Mouse (Mus musculus) splenic B cell, adult 2 months (primary cell): Measurements from ENCODE around the gene Serp1.

Experiments
- DNase-seq: peaks from one replicate; pipeline ENCODE4 v3.0.0-alpha.2; 2011; ENCODE audit warnings: low read depth, low spot score
- H3K27me3 ChIP-seq: 2 replicates; pipeline ENCODE4 v1.6.1; 2012; ENCODE audit warnings: mild to moderate bottlenecking, low read length, moderate library complexity, mixed read lengths; ENCODE audit not compliant: control insufficient read depth, poor library complexity, insufficient read depth, severe bottlenecking
- H3K36me3 ChIP-seq: 2 replicates; pipeline ENCODE4 v1.6.1; 2012; ENCODE audit warnings: mild to moderate bottlenecking, low read length, moderate library complexity, mixed read lengths; ENCODE audit not compliant: control insufficient read depth, poor library complexity, insufficient read depth, severe bottlenecking

The Serp1 gene

DNA sequence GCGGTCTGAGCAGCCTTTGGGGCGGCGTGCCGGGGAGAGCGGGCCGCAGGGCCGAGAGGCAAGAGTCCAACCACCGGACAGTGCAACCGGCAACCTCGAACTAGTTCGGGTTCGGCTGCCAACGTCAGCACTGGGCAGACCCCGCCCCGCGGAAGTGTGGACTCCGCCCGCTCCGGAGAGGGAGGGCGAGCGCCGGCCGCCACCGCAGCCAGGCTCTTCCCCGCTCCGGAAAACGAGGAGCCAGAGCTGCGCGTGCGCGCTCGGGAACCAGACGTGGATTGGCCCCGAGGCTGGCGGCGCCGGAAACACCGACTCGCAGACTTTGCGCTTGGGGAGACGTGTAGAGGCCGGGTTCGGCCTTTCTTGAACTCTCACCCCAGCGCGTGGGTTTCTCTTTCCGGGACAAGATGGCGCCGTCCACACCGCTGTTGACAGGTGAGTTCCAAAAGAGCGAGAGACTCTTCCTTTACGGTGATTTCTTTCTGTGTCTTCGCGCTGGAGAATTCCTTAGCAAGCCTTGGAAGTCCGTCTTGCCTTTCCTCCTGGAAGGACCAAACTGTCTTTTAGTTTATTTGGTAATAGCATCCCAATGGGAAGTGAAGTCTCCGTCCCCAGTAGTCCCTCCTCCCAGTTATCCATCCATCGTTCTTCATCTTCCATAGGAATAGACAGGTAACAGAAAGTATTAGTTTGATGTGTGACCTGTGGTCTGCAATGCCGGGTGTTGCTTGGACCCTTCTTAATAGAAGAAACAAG, at the start of gene Serp1, which contains the start of gene Eif2a:
Gene Serp1, minus strand, starts transcription at position 241 of the 756 bp plus-strand sequence.
Gene Eif2a, plus strand, starts transcription at position 170 of the 756 bp plus-strand sequence.
- Histone ChIP-seq H3K27me3 (no peaks in the 10 kb centered on the region), H3K36me3 (peaks cover 17% of the 10 kb centered on the region)
- peak; percentile 99 for DNase-seq

DNA sequence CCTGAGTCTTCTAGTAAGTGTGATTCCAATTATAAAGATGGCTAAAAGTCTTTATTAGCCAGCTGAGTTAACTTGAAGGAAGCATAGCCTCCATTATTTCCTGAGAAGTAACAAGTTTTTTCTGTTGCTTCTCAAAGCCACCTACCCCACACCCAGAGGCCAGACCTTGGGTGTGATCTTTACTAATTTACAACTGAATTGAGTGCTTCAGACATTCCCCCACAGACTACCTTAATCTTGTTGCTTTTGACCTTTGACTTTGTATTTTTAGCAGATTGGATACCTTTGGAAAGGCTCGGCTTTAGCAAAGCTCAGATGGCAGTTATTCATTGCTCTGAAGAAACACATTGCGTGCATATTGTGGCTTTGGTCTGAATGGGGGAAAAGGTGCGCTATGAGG, 45.1 kb upstream of the Serp1 start:
- no peak for DNase-seq
- H3K27me3 ChIP-seq: no peaks in the 10 kb centered on the region
- no peaks in the 10 kb centered on the region for H3K36me3 ChIP-seq

GRCm38 (mm10) chr3:58561437-58561836, 35.7 kb upstream of the Serp1 start:
- no peaks in the 10 kb centered on the region for H3K27me3 ChIP-seq

DNA sequence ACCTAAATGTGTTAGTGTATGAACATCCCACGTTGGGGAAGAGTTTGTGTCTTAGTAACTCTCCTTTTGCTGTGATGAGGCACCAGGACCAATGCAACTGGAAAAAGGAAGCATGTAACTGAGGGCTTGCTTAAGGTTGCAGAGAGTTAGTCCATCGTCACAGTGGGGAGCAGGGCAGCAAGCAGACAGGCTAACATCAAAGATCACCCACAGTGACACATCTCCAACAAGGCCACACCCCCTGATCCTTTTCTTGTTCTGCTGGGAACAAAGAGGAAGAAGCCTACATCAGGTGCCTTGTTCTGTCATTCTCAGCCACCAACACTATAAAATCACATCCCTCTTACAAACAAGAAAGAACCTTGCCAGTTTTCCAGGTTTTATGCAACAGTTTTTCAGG, 34.2 kb upstream of the Serp1 start:
- DNase-seq: no peak
- no peaks in the 10 kb centered on the region for H3K27me3 ChIP-seq
- H3K36me3 ChIP-seq: peaks cover 3% of the 10 kb centered on the region; the same call in 1 of the 2 replicates

More at GRCm38 (mm10) chr3:58561437-58561836, 35.7 kb upstream of the Serp1 start:
- H3K36me3 ChIP-seq: no peaks in the 10 kb centered on the region
- DNase-seq: no peak

DNA sequence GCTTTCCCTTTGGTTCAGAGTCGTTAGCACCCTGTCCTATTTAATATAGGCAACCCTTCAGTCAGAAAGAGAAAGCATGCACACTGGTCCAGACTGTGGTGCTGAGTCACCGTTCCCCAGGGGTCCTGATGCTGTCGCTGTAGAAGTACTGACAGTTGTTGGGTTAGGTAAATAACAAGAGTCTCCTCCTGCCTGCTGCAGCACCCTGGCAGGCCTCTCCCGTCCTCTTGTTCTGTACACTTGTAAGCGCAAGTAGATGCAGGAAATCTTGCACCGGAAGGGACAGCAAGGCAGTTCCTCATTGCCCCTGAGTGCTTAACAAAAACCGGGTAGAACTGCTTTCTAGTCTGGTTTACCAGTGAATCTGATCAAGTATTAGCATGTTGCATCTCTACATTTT, 31.0 kb upstream of the Serp1 start:
- Histone ChIP-seq H3K36me3 (peaks cover 7% of the 10 kb centered on the region; the same call in 1 of the 2 replicates), H3K27me3 (no peaks in the 10 kb centered on the region)
- DNase-seq: peak; percentile 36

DNA sequence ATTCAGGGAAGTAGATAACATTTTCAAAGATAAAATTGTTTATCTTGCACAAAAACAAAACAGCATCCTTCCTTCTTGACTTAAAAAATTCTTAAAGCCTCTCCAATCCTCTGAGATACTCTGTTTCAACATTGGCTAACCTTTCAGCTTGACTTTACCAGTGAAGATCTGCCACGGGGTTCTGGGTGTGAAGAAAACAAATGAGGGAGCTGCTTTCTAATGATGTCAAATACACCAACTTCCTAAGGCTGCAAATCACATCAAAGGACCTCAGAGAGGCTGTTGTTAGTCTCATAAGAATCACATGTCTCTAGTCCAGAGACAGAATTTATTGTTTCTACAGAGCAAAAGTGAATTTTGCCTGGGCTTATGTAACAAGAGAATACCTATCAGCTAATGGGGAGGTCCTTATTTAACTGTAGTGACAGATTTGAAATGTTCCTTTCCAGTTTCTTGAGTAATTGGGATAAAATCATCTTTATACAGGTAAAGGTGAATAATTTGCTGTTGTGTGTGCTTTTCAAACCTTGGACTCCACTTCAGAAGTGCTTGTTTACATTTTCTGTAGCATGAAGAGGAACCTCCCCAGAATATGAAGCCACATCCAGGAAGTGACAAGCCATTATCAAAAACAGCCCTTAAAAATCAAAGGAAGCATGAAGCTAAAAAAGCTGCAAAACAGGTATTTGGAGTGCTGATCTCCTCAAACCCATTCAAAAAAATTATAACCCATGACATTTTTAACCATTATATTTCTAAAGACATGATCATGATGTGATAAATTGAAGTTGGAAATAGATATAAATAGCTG, 26.5 kb upstream of the Serp1 start:
- Histone ChIP-seq H3K36me3 (peaks cover 11% of the 10 kb centered on the region), H3K27me3 (no peaks in the 10 kb centered on the region)
- DNase-seq: peak; percentile 18

DNA sequence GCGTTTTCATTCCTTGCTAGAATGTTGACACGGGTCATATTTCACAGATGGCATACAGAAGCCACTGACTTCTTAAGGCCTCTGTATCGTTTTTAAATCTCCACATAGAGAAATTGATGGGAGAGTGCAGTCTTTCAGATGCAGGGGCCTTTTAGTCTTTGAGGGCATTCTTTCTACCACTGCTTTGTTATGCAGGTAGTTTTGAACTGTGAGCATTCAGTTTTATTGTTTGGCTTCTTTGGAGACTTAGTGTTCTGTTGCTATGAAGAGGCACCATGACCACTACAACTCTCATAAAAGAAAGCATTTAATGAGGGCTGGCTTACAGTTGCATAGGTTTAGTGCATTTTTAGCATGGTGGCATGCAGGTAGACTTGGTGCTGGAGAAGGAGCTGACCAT, 10.9 kb upstream of the Serp1 start:
- DNase-seq: no peak
- H3K27me3 ChIP-seq: no peaks in the 10 kb centered on the region

GRCm38 (mm10) chr3:58526408-58526737, 681 bp upstream of the Serp1 start:
- H3K36me3 ChIP-seq: peaks cover 15% of the 10 kb centered on the region
- DNase-seq: peak; percentile 39
- H3K27me3 ChIP-seq: no peaks in the 10 kb centered on the region

More for the DNA sequence above, 10.9 kb upstream of the Serp1 start:
- H3K36me3 ChIP-seq: peaks cover 8% of the 10 kb centered on the region; the same call in 1 of the 2 replicates

- H3K27me3 ChIP-seq: no peaks in the 10 kb centered on the region
- DNase-seq: no peak
- peaks cover 20% of the 10 kb centered on the region for H3K36me3 ChIP-seq
Measured at GRCm38 (mm10) chr3:58525166-58525565, 526 bp downstream of the Serp1 start.

DNA sequence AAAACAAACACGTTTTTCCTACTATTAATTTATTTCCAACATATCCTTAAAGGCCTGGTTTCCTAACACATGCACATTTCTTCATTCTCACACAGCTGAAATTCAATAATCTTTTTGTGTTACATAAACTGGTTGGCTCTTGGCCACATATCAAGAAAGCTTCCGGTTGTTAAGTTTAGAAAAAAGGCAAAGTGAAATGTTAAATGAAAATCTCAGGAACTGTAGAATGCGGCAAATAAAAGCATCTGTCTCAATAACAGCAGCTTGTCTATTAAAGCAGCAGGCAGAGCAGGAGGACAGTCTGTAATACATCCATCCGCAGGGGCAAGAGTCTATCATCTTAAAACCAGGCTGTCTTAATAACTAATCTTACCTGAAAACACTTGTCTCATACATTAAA, 1.4 kb downstream of the Serp1 start:
- Histone ChIP-seq H3K36me3 (peaks cover 23% of the 10 kb centered on the region), H3K27me3 (no peaks in the 10 kb centered on the region)
- DNase-seq: no peak

- H3K27me3 ChIP-seq: no peaks in the 10 kb centered on the region
- no peak for DNase-seq
- peaks cover 23% of the 10 kb centered on the region for H3K36me3 ChIP-seq
Measured at GRCm38 (mm10) chr3:58523386-58523785, 2.3 kb downstream of the Serp1 start.

GRCm38 (mm10) chr3:58521361-58521760, 4.3 kb downstream of the Serp1 start:
- H3K27me3 ChIP-seq: no peaks in the 10 kb centered on the region
- peaks cover 23% of the 10 kb centered on the region for H3K36me3 ChIP-seq
- DNase-seq: peak; percentile 59

- DNase-seq: peak; percentile 42
Measured at GRCm38 (mm10) chr3:58520286-58520685, 5.4 kb downstream of the Serp1 start.

DNA sequence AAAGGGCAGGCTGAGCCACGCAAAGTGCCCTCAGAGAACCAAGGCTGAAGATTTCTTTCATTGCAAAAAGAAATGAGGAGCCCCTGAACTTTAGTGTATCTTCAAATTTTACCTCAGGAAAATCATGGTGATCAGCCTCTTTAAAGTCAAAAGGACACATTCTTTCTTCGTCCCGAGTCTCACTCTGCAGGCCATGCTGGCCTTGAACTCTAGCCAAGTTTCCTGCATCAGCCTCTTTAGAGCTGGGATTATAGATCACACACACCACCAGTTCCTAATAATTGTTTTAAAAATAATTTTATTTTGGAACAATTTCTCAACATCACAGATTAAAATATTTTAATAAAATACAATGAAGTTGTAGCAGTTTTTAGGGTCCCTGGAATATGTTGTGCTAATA, 6.2 kb downstream of the Serp1 start:
- H3K27me3 ChIP-seq: no peaks in the 10 kb centered on the region
- H3K36me3 ChIP-seq: peaks cover 23% of the 10 kb centered on the region
- no peak for DNase-seq

More at GRCm38 (mm10) chr3:58520286-58520685, 5.4 kb downstream of the Serp1 start:
- Histone ChIP-seq H3K36me3 (peaks cover 23% of the 10 kb centered on the region), H3K27me3 (no peaks in the 10 kb centered on the region)

GRCm38 (mm10) chr3:58518962-58519361, 6.7 kb downstream of the Serp1 start:
- DNase-seq: no peak

More at GRCm38 (mm10) chr3:58518962-58519361, 6.7 kb downstream of the Serp1 start:
- no peaks in the 10 kb centered on the region for H3K27me3 ChIP-seq
- H3K36me3 ChIP-seq: peaks cover 22% of the 10 kb centered on the region
